Mouse (Mus musculus) neural tube, embryonic 13.5 days (tissue): ENCODE measurements around the gene Gm4969. TPM values are rescaled to one million over a fixed set of nuclear protein-coding genes. Genes with fewer than 3 reads are reported as not detected.

Experiments used
- ATAC-seq: fragments of 200-750 bp; cut with Nextera tagmentation; 2 replicates; pipeline ENCODE4 v1.8.0; 2017; ENCODE audit warnings: low read depth, mild to moderate bottlenecking, moderate TSS enrichment, moderate library complexity
- H3K27ac ChIP-seq: fragments of 300-500 bp; sonication (generic); replicated peaks from 2 replicates; pipeline ENCODE4 v1.5.1; 2015; ENCODE audit warnings: moderate library complexity, mild to moderate bottlenecking, inconsistent platforms
- H3K27me3 ChIP-seq: fragments of 300-500 bp; sonication (generic); 2 replicates; pipeline ENCODE4 v1.6.1; 2015; ENCODE audit warnings: mild to moderate bottlenecking, inconsistent platforms
- H3K36me3 ChIP-seq: fragments of 300-500 bp; sonication (generic); 2 replicates; pipeline ENCODE4 v1.6.1; 2015; ENCODE audit warnings: mild to moderate bottlenecking, inconsistent platforms
- H3K4me1 ChIP-seq: fragments of 300-500 bp; sonication (generic); replicated peaks from 2 replicates; pipeline ENCODE4 v1.6.1; 2015; ENCODE audit warnings: inconsistent platforms
- H3K4me2 ChIP-seq: fragments of 300-500 bp; sonication (generic); 2 replicates; pipeline ENCODE4 v1.6.1; 2015; ENCODE audit warnings: inconsistent platforms, mild to moderate bottlenecking, moderate library complexity
- H3K4me3 ChIP-seq: fragments of 300-500 bp; sonication (generic); 2 replicates; pipeline ENCODE4 v1.5.1; 2015; ENCODE audit warnings: mild to moderate bottlenecking, inconsistent platforms
- H3K9ac ChIP-seq: fragments of 300-500 bp; sonication (generic); 2 replicates; pipeline ENCODE4 v1.6.1; 2015; ENCODE audit warnings: moderate library complexity, mild to moderate bottlenecking, inconsistent platforms
- H3K9me3 ChIP-seq: fragments of 300-500 bp; sonication (generic); 2 replicates; pipeline ENCODE4 v1.6.1; 2016; ENCODE audit warnings: inconsistent platforms
- WGBS: fragments of 180-500 bp; shearing (Covaris S2); methylation state at CpG from one replicate; pipeline ENCODE4 v1.1.7; 2015; 5-methylcytosine and 5-hydroxymethylcytosine counted together
- polyA plus RNA-seq: library from polyadenylated mRNA; unstranded; fragments of >200 nt; fragmentation: Nextera tagmentation; extraction: Ambion mirVana; gene quantifications from 2 replicates; pipeline ENCODE4 v1.2.1, GENCODE M21; 2015

Gene Gm4969
- polyA plus RNA-seq, 1 experiment from 2014 or later = 2.3 TPM

- Histone ChIP-seq H3K36me3 (no peaks in the 10 kb centered on the region), H3K4me2 (no peak overlapping the region), H3K4me1 (peaks cover 19% of the 10 kb centered on the region), H3K4me3 (no peak overlapping the region), H3K9me3 (no peaks in the 10 kb centered on the region), H3K27me3 (peaks cover 11% of the 10 kb centered on the region), H3K9ac (no peak overlapping the region), H3K27ac (no peak overlapping the region)
- ATAC-seq = no peak
- WGBS = 76% methylated on average over 1 of the region's 1 CpGs
Measured at GRCm38 (mm10) chr7:19100290-19100689, 17.9 kb downstream of the Gm4969 start.

DNA sequence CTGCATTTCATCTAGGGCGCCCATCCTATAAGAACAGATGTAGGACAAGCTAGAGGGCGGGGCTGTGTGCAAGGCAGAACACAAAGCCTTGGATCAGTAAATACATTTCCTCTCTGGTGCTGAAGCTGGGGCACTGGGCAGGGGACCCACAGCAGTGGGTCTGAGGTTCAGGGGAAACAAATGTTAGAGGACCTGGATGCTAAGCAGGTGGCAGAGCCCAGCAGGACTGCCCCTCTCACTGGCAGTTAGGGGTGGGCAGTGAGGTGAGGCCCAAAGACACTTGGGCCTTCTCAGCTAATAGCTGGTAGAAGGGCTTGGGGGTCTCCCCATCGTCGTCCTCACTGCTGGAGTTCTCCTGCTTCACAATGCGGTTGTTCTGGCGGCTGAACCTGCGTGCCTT, 19.4 kb downstream of the Gm4969 start:
- Histone ChIP-seq H3K9ac (no peak overlapping the region), H3K27me3 (peaks cover 21% of the 10 kb centered on the region), H3K4me2 (no peak overlapping the region), H3K4me3 (no peak overlapping the region), H3K9me3 (no peaks in the 10 kb centered on the region), H3K4me1 (peaks cover 33% of the 10 kb centered on the region), H3K36me3 (no peaks in the 10 kb centered on the region), H3K27ac (no peak overlapping the region)
- WGBS = 58% methylated on average over 7 of the region's 7 CpGs
- ATAC-seq = no peak

- Histone ChIP-seq H3K27me3 (peaks cover 21% of the 10 kb centered on the region), H3K36me3 (no peaks in the 10 kb centered on the region), H3K9ac (no peak overlapping the region), H3K4me1 (peaks cover 43% of the 10 kb centered on the region), H3K4me2 (no peak overlapping the region), H3K4me3 (no peak overlapping the region), H3K9me3 (no peaks in the 10 kb centered on the region), H3K27ac (no peak overlapping the region)
- ATAC-seq = no peak
Measured at GRCm38 (mm10) chr7:19097863-19098262, 20.3 kb downstream of the Gm4969 start.

- Histone ChIP-seq H3K4me2 (no peak overlapping the region), H3K4me1 (peaks cover 49% of the 10 kb centered on the region), H3K9ac (0 out of 2 replicates have a peak overlapping the region, but pooled peaks have one; percentile 72), H3K27me3 (peaks cover 21% of the 10 kb centered on the region), H3K27ac (no peak overlapping the region), H3K9me3 (no peaks in the 10 kb centered on the region), H3K4me3 (no peak overlapping the region), H3K36me3 (no peaks in the 10 kb centered on the region)
- WGBS = 73% methylated on average over 2 of the region's 2 CpGs
- ATAC-seq = no peak
Measured at GRCm38 (mm10) chr7:19097217-19097616, 21.0 kb downstream of the Gm4969 start.

DNA sequence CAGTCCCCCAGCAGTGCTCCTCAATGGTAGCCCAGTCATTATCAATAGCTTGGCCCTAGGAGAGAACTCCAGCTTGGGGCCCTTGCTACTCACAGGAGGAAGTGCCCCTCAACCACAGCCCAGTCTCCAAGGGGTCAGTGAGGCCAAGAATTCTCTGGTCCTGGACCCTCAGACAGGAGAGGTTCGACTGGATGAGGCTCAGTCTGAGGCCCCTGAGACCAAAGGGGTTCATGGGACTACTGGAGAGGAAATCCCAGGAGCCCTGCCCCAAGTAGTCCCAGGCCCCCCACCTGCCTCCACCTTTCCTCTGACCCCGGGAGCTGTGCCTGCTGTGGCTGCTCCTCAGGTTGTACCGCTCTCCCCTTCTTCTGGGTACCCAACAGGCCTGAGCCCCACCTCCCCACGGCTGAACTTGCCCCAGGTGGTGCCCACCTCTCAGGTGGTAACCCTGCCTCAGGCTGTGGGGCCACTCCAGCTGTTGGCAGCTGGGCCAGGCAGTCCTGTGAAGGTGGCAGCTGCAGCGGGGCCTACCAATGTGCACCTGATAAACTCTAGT, 21.7 kb downstream of the Gm4969 start:
- Histone ChIP-seq H3K9me3 (no peaks in the 10 kb centered on the region), H3K9ac (peak overlapping the region; percentile 72), H3K4me1 (peaks cover 56% of the 10 kb centered on the region), H3K27ac (no peak overlapping the region), H3K36me3 (peaks cover 6% of the 10 kb centered on the region), H3K4me2 (peak overlapping the region; percentile 95), H3K4me3 (peak overlapping the region; percentile 59), H3K27me3 (peaks cover 27% of the 10 kb centered on the region)
- ATAC-seq = no peak
- 45% methylated on average over 5 of the region's 5 CpGs for WGBS

DNA sequence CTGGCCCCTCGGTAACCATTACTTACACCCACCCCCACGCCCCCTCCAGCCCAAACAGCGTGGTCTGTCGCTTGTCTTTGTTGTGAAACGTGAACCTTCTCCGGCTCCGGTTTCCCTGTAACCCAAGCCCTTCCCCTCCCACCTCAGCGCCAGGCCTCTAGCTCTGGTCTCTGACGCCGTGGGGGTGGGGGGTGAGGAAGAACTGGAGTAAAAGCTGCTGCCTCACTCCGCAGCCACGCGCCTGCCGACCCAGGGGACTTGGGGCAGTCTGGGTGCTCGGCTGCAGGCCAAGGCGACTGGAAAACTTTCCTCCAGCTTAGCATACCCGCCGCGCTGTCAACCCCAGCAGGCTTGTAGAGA, 22.4 kb downstream of the Gm4969 start:
- ATAC-seq = no peak
- Histone ChIP-seq H3K4me1 (peaks cover 58% of the 10 kb centered on the region), H3K9ac (peak overlapping the region; percentile 72), H3K27ac (no peak overlapping the region), H3K4me2 (peak overlapping the region; percentile 95), H3K27me3 (peaks cover 35% of the 10 kb centered on the region), H3K36me3 (peaks cover 14% of the 10 kb centered on the region), H3K9me3 (no peaks in the 10 kb centered on the region), H3K4me3 (peak overlapping the region; percentile 59)
- WGBS = under 1% methylated on average over 19 of the region's 19 CpGs

- H3K9me3 ChIP-seq = no peaks in the 10 kb centered on the region
- WGBS = under 1% methylated on average over 81 of the region's 87 CpGs
- H3K4me2 ChIP-seq = peak overlapping the region; percentile 95
- no peak for ATAC-seq
- peak overlapping the region; percentile 72 for H3K9ac ChIP-seq
- peaks cover 41% of the 10 kb centered on the region for H3K27me3 ChIP-seq
- H3K4me1 ChIP-seq = peaks cover 58% of the 10 kb centered on the region
- H3K36me3 ChIP-seq = peaks cover 20% of the 10 kb centered on the region
- peak overlapping the region; percentile 59 for H3K4me3 ChIP-seq
- H3K27ac ChIP-seq = peak overlapping the region; percentile 86
Measured at GRCm38 (mm10) chr7:19094826-19095750, 23.1 kb downstream of the Gm4969 start.

GRCm38 (mm10) chr7:19094471-19094825, 23.7 kb downstream of the Gm4969 start, which contains the start of gene Six5:
TSS of gene Six5 (plus strand) at chr7:19094594.
- no peaks in the 10 kb centered on the region for H3K9me3 ChIP-seq
- H3K4me2 ChIP-seq = peak within 1 kb of the TSS; percentile 95
- peak within 1 kb of the TSS; percentile 72 for H3K9ac ChIP-seq
- H3K27ac ChIP-seq = peak within 1 kb of the TSS; percentile 86
- under 1% methylated on average over 32 of the region's 36 CpGs for WGBS
- H3K36me3 ChIP-seq = peaks cover 25% of the 10 kb centered on the region
- ATAC-seq = no peak
- H3K4me1 ChIP-seq = peaks cover 58% of the 10 kb centered on the region
- peak within 1 kb of the TSS; percentile 59 for H3K4me3 ChIP-seq
- H3K27me3 ChIP-seq = peaks cover 42% of the 10 kb centered on the region

DNA sequence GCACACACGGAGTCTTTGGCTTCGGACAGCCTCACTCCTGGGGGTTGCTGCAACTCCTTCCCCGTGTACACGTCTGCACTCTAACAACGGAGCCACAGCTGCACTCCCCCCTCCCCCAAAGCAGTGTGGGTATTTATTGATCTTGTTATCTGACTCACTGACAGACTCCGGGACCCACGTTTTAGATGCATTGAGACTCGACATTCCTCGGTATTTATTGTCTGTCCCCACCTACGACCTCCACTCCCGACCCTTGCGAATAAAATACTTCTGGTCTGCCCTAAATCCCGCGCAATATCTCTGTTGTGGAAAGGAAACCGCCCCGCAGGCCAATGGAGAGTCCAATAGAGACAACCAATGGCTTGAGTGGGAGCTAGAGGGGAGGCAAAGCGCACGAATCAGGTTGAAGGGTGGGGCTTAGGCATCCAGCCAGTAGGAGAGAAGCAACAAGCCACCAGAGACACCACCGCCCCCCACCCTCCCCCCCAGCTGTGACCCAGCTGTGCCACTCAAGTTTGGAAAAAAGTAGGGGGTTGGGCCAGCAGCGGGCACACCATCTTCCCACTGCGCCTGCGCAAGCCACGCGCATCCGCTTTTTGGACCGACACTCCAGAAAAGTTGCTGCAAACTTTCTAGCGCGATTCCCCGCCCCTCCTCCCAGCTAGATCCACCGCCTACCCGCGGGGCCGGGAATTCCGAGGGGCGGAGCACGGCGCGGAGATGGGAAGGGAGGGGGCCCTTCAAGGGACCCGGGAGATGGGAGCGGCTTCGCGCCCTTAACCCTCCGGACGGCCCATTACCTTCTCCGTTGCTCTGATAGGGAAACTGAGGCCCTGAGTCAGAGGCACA, 24.4 kb downstream of the Gm4969 start:
- Histone ChIP-seq H3K36me3 (peaks cover 31% of the 10 kb centered on the region), H3K4me3 (peak overlapping the region; percentile 59), H3K9ac (peak overlapping the region; percentile 72), H3K27me3 (peaks cover 42% of the 10 kb centered on the region), H3K9me3 (no peaks in the 10 kb centered on the region), H3K27ac (peak overlapping the region; percentile 86), H3K4me1 (peaks cover 58% of the 10 kb centered on the region), H3K4me2 (peak overlapping the region; percentile 95)
- peak; percentile 87 for ATAC-seq
- WGBS = under 1% methylated on average over 45 of the region's 45 CpGs

GRCm38 (mm10) chr7:19093174-19093521, 25.0 kb downstream of the Gm4969 start:
- WGBS = under 1% methylated on average over 14 of the region's 15 CpGs
- H3K36me3 ChIP-seq = peaks cover 37% of the 10 kb centered on the region
- peak; percentile 45 for ATAC-seq
- peak overlapping the region; percentile 59 for H3K4me3 ChIP-seq
- H3K4me1 ChIP-seq = peaks cover 58% of the 10 kb centered on the region
- peak overlapping the region; percentile 78 for H3K27ac ChIP-seq
- H3K9ac ChIP-seq = peak overlapping the region; percentile 56
- peaks cover 42% of the 10 kb centered on the region for H3K27me3 ChIP-seq
- peak overlapping the region; percentile 95 for H3K4me2 ChIP-seq
- H3K9me3 ChIP-seq = no peaks in the 10 kb centered on the region

- peak overlapping the region; percentile 56 for H3K9ac ChIP-seq
- H3K27me3 ChIP-seq = peaks cover 42% of the 10 kb centered on the region
- ATAC-seq = peak; percentile 41
- peak overlapping the region; percentile 78 for H3K27ac ChIP-seq
- peaks cover 58% of the 10 kb centered on the region for H3K4me1 ChIP-seq
- peak overlapping the region; percentile 95 for H3K4me2 ChIP-seq
- peaks cover 42% of the 10 kb centered on the region for H3K36me3 ChIP-seq
- 5% methylated on average over 38 of the region's 38 CpGs for WGBS
- no peaks in the 10 kb centered on the region for H3K9me3 ChIP-seq
- peak overlapping the region; percentile 59 for H3K4me3 ChIP-seq
Measured at GRCm38 (mm10) chr7:19092381-19093173, 25.6 kb downstream of the Gm4969 start.
